Mouse (Mus musculus) kidney, postnatal 0 days (tissue): ENCODE measurements at regions not wholly inside any gene's neighbourhood (a gene's known extent, or its start where the extent isn't known, plus 50 kb on each side); places are given as distances from the start of the nearest gene placed in this dataset.

Source experiments
- ATAC-seq: fragments of 200-750 bp; cut with Nextera tagmentation; replicated peaks from 2 replicates; pipeline ENCODE4 v1.8.0; 2017; ENCODE audit warnings: low read depth, moderate number of reproducible peaks, moderate TSS enrichment, moderate library complexity; ENCODE audit not compliant: low FRiP score
- DNase-seq: peaks from one replicate; pipeline ENCODE4 v3.0.0-alpha.2; 2016; ENCODE audit warnings: low spot score
- H3K27ac ChIP-seq: fragments of 300-500 bp; sonication (generic); 2 replicates; pipeline ENCODE4 v1.5.1; 2014; ENCODE audit warnings: mild to moderate bottlenecking
- H3K27me3 ChIP-seq: fragments of 300-500 bp; sonication (generic); 2 replicates; pipeline ENCODE4 v1.6.1; 2014; ENCODE audit warnings: low read length, mixed read lengths; ENCODE audit not compliant: insufficient read depth
- H3K36me3 ChIP-seq: fragments of 300-500 bp; sonication (generic); 2 replicates; pipeline ENCODE4 v1.6.1; 2014; ENCODE audit warnings: low read length, mixed read lengths; ENCODE audit not compliant: insufficient read depth
- H3K4me1 ChIP-seq: fragments of 300-500 bp; sonication (generic); replicated peaks from 2 replicates; pipeline ENCODE4 v1.6.1; 2014; ENCODE audit warnings: antibody characterized with exemption, low read length, mixed read lengths; ENCODE audit not compliant: insufficient read depth
- H3K4me2 ChIP-seq: fragments of 300-500 bp; sonication (generic); 2 replicates; pipeline ENCODE4 v1.6.1; 2014; ENCODE audit warnings: mild to moderate bottlenecking, low read length, moderate library complexity, mixed read lengths
- H3K4me3 ChIP-seq: fragments of 300-500 bp; sonication (generic); replicated peaks from 2 replicates; pipeline ENCODE4 v1.5.1; 2014; ENCODE audit warnings: low read depth, low read length
- H3K9ac ChIP-seq: fragments of 300-500 bp; sonication (generic); 2 replicates; pipeline ENCODE4 v1.6.1; 2014; ENCODE audit warnings: low read depth, low read length
- H3K9me3 ChIP-seq: fragments of 300-500 bp; sonication (generic); replicated peaks from 2 replicates; pipeline ENCODE4 v1.6.1; 2016; ENCODE audit warnings: low read length, inconsistent platforms, mixed read lengths
- CTCF ChIP-seq: IDR thresholded peaks from 2 replicates; pipeline ENCODE4 v1.5.1; 2016; ENCODE audit warnings: antibody characterized with exemption, low read depth, mild to moderate bottlenecking, moderate library complexity
- WGBS: fragments of 180-500 bp; shearing (Covaris S2); extraction: QIAGEN DNeasy Blood & Tissue Kit; methylation state at CpG from one replicate; pipeline ENCODE4 v1.1.7; 2014; 5-methylcytosine and 5-hydroxymethylcytosine counted together

DNA sequence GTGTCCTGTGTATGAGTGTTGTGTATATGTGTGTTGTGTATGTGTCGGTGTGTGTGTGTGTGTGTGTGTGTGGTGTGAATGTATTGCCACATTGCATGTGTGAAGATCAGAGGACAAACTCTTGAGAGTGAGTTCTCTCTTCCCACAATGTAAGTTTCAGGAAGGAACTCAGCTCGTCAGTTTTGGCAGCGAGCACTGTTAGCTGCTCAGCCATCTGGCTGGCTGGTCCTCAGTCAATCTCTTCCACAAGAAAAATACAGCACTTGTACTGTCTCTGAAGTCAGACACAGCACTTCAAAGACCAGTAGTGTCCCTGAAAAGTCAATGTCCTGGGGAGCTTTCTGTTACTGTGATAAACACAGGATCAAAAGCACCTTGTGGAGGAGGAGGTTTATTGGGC lies 226.6 kb downstream of the Fam43a start:
- no peaks in the 10 kb centered on the region for H3K27me3 ChIP-seq
- no peak for ATAC-seq
- no peaks in the 10 kb centered on the region for H3K9me3 ChIP-seq
- no peak overlapping the region for H3K9ac ChIP-seq
- no peak for TF ChIP-seq CTCF
- H3K4me3 ChIP-seq: no peak overlapping the region
- H3K36me3 ChIP-seq: no peaks in the 10 kb centered on the region
- DNase-seq: peak; percentile 58
- H3K27ac ChIP-seq: no peak overlapping the region; the same call in 1 of the 2 replicates
- H3K4me1 ChIP-seq: peaks cover 20% of the 10 kb centered on the region
- 39% methylated on average over 3 of the region's 3 CpGs for WGBS
- H3K4me2 ChIP-seq: no peak overlapping the region

DNA sequence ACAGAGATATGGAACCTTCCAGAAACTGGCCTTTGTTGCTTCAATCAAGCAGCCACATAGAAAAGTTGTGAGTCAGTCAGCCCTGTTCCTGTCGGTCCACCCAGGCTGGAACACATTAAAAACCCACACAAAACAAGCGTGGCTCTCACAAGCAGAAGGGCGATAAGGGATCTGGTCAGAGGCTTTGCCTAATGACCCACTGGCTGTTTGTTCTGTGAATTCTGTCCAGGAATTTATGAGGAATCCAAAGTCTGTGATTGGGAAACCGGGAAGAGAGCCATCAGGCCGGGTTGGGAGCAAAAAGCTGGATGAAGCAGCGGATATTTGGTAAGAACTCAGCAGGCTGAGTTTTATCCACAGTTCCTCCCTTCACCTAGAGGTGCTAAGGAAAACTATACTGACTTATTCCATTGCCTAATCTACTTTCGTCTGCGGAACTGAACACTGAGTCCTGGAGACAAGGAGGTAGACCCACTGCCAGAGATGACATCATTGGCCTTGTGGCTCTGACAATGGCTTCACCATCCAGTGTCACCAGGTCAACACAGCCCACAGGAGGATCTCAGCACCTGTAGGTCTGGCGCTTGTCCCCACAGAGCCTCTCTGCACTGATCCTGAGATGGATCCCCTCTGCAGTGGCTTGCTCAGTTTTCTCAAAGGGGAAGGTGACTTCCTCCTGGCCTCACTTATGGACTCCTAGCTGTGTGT lies 228.5 kb downstream of the Fam43a start:
- Histone ChIP-seq H3K9me3 (no peaks in the 10 kb centered on the region), H3K27ac (peak overlapping the region; percentile 55; the same call in 1 of the 2 replicates), H3K36me3 (no peaks in the 10 kb centered on the region), H3K9ac (no peak overlapping the region), H3K27me3 (no peaks in the 10 kb centered on the region), H3K4me1 (peaks cover 6% of the 10 kb centered on the region), H3K4me2 (no peak overlapping the region), H3K4me3 (no peak overlapping the region)
- DNase-seq (peak; percentile 83), ATAC-seq (0 out of 2 replicates have a peak, but pooled peaks have one; percentile 30)
- TF ChIP-seq CTCF: no peak
- 67% methylated on average over 9 of the region's 9 CpGs for WGBS

GRCm38 (mm10) chr16:30834561-30834960 lies 235.0 kb downstream of the Fam43a start:
- Histone ChIP-seq H3K9ac (no peak overlapping the region), H3K9me3 (no peaks in the 10 kb centered on the region), H3K4me1 (peaks cover 10% of the 10 kb centered on the region), H3K27me3 (no peaks in the 10 kb centered on the region), H3K4me3 (no peak overlapping the region), H3K27ac (no peak overlapping the region), H3K4me2 (no peak overlapping the region), H3K36me3 (no peaks in the 10 kb centered on the region)
- no peak for TF ChIP-seq CTCF
- ATAC-seq (no peak), DNase-seq (peak; percentile 67)
- 16% methylated on average over 3 of the region's 3 CpGs for WGBS

GRCm38 (mm10) chr16:30835678-30836077 lies 236.2 kb downstream of the Fam43a start:
- H3K4me2 ChIP-seq: no peak overlapping the region
- peaks cover 6% of the 10 kb centered on the region for H3K9me3 ChIP-seq
- no peaks in the 10 kb centered on the region for H3K36me3 ChIP-seq
- H3K27me3 ChIP-seq: no peaks in the 10 kb centered on the region
- H3K27ac ChIP-seq: no peak overlapping the region
- peaks cover 4% of the 10 kb centered on the region; the same call in 1 of the 2 replicates for H3K4me1 ChIP-seq
- TF ChIP-seq CTCF: no peak
- ATAC-seq (no peak), DNase-seq (no peak)
- no peak overlapping the region for H3K9ac ChIP-seq
- WGBS: 50% methylated on average over 2 of the region's 2 CpGs
- H3K4me3 ChIP-seq: no peak overlapping the region

GRCm38 (mm10) chr16:30842831-30843230 lies 238.4 kb downstream of the Xxylt1 start:
- Histone ChIP-seq H3K4me3 (no peak overlapping the region), H3K4me2 (no peak overlapping the region), H3K36me3 (no peaks in the 10 kb centered on the region), H3K9me3 (peaks cover 6% of the 10 kb centered on the region), H3K4me1 (no peaks in the 10 kb centered on the region), H3K27me3 (no peaks in the 10 kb centered on the region), H3K27ac (no peak overlapping the region), H3K9ac (no peak overlapping the region)
- 86% methylated on average over 2 of the region's 2 CpGs for WGBS
- ATAC-seq: no peak
- DNase-seq: no peak
- TF ChIP-seq CTCF: no peak

DNA sequence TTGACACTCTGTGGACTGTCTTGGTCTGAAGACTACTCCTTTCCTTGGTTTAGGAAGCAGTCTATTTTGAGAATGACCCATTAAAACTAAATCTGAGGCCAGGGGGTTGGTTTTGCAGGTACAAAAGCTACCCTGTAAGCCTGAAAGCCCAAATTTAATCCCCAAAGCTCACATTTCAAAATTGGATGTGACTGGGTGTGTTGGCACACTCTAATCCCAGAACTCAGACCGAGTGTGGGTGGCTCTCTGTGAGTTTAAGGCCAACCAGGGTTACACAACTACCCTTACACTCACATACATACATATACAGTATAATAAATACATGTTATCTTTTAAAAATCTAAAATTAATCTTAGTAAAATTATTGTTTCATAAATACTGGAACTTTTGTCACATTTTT lies 228.6 kb downstream of the Xxylt1 start:
- Histone ChIP-seq H3K4me1 (no peaks in the 10 kb centered on the region), H3K9me3 (no peaks in the 10 kb centered on the region), H3K27ac (no peak overlapping the region), H3K36me3 (no peaks in the 10 kb centered on the region), H3K9ac (no peak overlapping the region), H3K4me2 (no peak overlapping the region), H3K27me3 (no peaks in the 10 kb centered on the region), H3K4me3 (no peak overlapping the region)
- no peak for DNase-seq
- WGBS: 77% methylated on average over 1 of the region's 1 CpGs
- TF ChIP-seq CTCF: no peak
- no peak for ATAC-seq

GRCm38 (mm10) chr16:30854716-30855115 lies 226.5 kb downstream of the Xxylt1 start:
- H3K27me3 ChIP-seq: no peaks in the 10 kb centered on the region
- 72% methylated on average over 4 of the region's 4 CpGs for WGBS

More at GRCm38 (mm10) chr16:30854716-30855115, 226.5 kb downstream of the Xxylt1 start:
- no peak for TF ChIP-seq CTCF
- Histone ChIP-seq H3K4me3 (no peak overlapping the region), H3K4me1 (no peaks in the 10 kb centered on the region), H3K9ac (no peak overlapping the region), H3K36me3 (no peaks in the 10 kb centered on the region), H3K27ac (no peak overlapping the region), H3K9me3 (no peaks in the 10 kb centered on the region), H3K4me2 (no peak overlapping the region)
- no peak for DNase-seq
- no peak for ATAC-seq
